Mouse (Mus musculus): ENCODE measurements around the gene Hoxa2.

Gene Hoxa2

DNA sequence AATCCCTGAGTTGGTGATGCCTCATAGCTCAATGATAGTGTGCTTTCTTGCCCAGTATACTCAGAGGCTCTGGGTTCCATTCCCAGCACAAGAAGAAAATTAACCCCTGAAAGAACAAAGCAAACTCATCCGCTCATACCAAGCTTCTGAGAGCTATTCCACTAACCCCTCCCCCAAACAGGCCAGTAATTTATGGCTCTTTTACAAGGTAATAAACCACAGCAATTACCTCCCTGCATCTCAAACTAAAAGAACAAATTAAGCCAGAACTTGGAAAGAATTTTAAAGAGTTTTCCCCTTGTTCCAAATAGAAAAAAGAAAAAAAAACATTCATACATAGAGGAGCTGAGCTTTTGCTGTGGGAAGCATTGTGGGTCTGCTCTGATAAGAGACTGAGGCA is 18.2 kb upstream of the Hoxa2 start:
- in situ Hi-C loops (cut with MboI; ENCODE audit: unreplicated experiment in 2 of 2), result no loop called here

DNA sequence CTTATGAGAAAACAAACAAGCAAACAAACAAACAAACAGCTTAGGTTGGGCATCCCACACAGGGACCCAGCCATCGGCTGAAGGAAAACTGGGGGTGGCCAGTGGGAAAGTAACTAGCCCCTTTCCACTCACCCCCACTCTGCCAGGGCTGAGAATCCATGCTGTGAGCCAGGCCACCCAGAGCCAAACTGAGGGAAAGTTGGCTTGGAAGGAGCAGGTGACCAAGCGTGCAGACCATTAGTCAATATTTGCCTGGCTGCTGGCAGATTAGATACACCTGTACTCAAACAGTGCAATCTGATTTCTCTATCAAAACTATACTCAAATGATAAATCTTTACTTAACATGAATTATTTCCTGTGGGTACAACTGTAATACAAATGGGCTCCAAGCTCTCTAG is 17.4 kb upstream of the Hoxa2 start:
- in situ Hi-C loops (cut with MboI; ENCODE audit: unreplicated experiment in 2 of 2), result no loop called here

DNA sequence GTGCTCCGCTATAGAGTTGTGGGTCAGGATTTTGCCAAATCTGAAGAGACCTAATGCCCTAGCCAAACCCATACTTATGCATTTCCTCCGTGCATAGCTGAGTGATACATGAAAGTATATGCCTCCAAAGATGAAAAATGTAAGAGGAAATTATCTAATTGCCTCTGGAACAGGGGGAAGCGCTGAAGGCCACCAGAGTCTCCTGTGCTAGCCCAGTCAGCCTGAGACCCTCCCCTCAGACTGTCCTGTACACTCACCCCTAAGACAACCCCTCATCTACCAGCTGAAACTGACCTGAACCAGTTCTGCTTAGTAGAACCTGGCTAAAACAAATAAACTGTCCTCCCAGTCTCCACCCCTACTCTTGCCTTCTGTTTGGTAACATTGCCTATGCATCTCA is 16.1 kb upstream of the Hoxa2 start:
- in situ Hi-C loops (cut with MboI; ENCODE audit: unreplicated experiment in 2 of 2), result no loop called here

DNA sequence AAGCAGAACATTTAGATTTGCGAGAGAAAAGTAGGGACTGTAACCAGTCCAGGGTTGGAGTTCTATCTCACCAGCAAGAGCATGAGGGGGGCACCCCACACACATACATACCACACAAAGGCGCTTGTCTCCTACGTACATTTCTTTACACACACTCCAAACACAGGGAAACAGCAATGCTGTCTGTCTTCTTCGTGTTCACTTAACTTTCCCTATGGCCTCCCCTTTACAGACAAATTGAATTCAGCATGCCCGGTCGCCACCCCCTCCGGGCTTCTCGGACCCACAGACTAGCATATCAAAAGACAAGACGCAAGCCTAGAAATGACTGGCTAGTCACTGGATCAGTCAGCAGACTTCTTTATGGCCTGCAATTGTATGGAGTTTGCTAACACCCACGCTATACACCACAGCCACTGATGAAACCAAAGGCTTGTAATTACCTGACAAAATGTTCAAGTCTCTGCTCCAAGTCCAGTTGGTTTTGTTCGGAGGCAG is 15.6 kb upstream of the Hoxa2 start:
- in situ Hi-C loops (cut with MboI; ENCODE audit: unreplicated experiment in 2 of 2), result no loop called here

DNA sequence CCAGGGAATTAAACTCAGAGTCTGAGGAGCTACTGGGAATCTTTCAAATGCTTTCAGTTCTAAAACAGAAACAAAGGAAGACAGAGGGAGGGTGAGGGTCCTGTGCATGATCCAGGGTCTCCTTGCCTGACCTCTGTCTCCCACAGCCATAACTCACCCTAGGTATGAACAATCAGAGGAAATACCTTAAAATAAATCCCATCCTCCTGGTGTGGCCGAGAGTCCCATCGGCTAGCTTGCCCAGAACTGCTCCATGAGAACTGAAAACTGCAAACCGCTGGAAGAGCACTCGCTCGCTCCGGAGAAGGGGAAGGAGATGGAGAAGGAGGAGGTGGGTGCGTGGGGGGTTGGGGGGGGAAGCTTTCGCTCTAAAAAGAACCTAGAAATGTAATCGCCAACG is 15.1 kb upstream of the Hoxa2 start:
- in situ Hi-C loops (cut with MboI; ENCODE audit: unreplicated experiment in 2 of 2), result no loop called here

DNA sequence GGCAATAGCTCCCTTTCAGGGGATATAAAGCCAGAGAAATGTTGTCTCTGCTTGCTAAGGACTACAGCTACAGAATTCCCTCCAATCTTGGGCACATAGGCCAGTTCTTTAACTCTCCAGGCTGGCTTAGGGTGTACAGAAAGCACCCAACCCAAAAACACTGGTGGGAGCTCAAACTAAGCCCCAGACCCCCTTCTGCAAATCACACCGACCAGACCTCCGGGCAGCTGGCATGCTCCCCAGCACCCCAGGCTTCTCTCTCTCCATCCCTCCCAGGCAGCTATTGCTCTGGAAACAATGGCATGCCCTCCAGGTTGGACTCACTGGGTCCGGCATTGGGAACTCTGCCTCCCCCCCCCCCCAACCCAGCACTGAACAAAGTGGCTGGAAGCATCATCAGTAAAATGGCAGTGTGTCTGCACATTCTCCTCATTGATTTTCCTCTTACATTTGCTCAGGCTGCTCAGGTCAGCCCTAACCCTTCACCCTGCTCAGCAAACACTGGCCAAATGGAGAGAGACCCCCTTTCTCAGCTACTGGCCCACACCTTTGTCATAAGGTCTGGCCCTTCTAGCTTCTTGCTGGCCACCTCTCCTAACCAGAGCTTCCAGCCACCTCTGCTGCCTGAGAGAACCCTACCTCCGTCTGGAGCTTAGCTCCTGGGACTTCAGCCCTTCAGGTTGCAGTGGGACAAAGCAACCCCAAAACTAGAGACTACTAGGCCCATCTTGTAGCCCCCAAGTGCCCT is 14.5 kb upstream of the Hoxa2 start:
- in situ Hi-C loops (cut with MboI; ENCODE audit: unreplicated experiment in 2 of 2), result no loop called here

DNA sequence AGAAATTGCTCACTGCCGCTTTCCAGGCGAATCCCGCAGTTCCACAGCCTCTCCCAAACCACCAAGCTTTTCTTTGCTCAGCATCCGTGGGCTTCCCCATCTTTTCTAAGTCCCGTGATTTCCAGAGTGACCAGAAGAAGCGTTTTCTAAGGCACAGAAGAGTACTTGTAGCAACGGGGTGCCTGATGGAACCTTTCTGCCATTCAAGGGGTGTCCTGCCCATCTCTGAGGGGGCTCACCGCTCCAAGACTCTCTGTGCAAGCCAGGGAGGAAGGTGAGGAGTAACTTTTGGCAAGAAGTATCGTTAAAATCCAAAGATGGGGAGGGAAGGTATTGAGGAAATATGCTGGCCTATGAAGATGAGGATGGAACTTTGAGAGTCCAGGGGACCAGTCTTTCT is 13.2 kb upstream of the Hoxa2 start:
- in situ Hi-C loops (cut with MboI; ENCODE audit: unreplicated experiment in 2 of 2), result no loop called here

DNA sequence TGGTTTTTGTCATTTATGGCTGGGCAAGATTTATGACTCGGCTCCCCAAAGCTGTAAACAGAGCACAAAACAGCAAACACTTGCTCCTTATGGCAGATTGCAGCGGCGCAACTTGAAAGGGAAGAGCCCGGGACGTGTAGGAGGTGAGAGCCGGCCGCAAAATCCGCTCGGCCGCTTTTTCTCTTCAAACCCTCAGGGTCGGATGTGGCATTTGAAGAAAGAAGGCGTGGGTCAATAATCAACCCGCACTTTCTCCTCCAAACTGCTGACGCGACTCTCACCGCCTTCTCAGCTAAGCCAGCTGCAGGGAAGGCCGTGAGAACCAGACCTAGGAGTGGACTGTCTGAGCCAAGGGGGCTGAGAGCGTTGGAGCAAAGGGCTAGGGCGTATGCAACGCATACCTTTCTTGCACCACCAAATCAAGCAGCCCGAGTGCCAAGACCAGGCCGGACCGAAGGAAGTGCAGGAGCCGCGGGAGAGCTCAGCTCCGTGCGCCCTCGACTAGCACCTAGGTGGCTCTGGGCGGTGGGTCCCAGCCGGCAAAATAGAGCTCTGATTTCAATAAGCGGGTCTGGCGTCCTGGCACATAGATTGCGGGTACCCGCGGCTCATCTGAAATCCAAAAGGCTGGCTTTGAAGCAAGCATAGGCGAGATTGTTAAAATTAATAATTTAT is 12.6 kb upstream of the Hoxa2 start, which contains the start of gene 5730596B20Rik:
TSS of gene 5730596B20Rik (plus strand) at position 438 of the 675 bp plus-strand sequence.
- in situ Hi-C loops (cut with MboI; ENCODE audit: unreplicated experiment in 2 of 2), result no loop called here

DNA sequence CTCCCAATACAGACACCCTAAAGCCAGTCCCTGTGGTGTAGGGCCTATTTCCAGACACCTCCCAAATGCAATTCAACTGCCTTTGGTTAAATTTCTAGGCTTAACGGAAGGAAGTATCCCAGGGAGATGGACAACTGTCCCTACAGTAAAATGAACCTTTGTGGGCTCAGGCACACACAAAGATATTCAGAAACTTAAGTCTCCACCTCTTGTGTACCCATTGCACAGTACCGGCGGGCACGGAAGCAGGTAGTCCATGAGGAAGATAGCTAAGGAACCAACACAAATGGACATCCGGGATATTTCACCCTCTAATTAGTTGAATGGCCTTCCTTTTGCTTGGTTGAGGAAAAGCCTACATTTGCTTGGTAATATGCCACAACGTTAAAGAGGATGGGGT is 11.8 kb upstream of the Hoxa2 start:
- in situ Hi-C loops (cut with MboI; ENCODE audit: unreplicated experiment in 2 of 2), result no loop called here

DNA sequence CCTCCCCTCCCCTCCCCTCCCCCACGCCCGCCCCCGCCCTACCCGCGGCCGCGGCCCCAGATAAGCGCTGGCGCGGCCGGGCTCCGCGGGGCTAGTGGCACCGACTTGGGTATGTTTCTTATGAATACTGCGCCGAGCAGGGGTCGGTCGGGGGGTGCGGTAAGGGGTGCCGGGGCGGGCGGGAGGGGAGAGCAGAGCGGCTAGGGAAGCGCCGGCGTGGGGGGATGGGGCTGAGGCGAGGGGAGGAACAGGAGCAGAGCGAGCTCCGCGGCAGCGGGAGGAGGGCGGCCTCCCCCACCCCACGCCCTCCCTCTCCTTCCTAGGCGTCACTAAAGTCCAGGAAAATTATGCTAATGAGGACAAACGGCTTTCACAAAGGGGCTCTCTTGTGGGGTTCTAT is 11.2 kb upstream of the Hoxa2 start:
- in situ Hi-C loops (cut with MboI; ENCODE audit: unreplicated experiment in 2 of 2), result no loop called here

DNA sequence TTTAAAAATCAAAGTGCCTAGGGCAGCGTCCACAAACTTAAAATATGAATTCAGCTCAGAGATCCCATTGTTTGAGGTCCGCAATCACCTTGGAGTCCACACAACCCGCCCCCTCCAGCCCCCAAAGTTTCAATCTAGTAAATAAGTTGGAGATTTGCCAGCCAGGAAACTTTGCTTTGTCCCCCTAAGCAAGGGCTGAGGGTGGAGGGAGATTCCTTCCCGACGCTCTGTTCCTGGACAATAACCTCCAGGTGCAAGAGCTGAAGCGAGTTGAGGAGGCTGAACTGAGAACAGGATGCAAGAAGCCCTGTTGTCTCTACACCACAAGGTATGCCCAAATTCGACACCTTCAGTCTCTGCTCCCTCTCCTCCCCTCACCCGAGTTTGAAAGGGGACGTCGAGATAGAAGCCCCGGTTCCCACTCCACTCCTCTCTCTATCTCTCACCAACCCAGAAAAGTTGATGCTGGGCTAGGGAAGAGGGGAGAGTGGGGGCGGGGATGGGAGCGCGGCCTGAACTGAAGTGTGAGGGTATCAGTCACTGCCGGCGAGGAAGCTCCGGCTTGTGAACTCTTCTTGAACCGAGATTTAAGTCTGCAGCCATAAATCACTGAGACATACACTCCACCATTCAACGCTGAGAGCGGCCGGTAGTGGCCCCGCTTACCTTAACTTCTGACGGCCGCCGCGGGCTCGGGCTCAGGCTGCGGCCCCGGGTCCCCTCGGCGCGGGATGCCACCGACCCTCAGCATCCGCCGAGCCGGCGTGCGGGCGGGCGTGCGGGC is 10.5 kb upstream of the Hoxa2 start:
- in situ Hi-C loops (cut with MboI; ENCODE audit: unreplicated experiment in 2 of 2), result no loop called here

DNA sequence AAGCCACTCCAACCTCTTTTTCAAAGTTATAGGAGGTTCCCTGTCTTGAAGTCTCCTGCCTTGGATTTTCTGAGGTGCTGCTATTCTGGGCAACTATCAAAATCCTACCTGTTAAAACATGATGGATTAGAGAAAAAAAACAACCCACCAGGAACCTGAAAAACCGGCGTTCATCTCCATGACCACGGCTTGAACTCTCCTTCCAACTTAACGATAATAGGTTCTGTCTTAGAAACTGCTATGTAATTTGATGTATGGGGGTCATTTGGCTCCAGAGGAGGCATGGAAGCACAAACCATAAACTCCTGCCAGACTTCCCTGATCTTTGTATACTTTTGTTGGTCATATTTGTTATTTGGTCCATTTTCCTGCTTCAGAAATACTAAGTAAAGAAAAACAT is 9.0 kb upstream of the Hoxa2 start:
- in situ Hi-C loops (cut with MboI; ENCODE audit: unreplicated experiment in 2 of 2), result no loop called here

DNA sequence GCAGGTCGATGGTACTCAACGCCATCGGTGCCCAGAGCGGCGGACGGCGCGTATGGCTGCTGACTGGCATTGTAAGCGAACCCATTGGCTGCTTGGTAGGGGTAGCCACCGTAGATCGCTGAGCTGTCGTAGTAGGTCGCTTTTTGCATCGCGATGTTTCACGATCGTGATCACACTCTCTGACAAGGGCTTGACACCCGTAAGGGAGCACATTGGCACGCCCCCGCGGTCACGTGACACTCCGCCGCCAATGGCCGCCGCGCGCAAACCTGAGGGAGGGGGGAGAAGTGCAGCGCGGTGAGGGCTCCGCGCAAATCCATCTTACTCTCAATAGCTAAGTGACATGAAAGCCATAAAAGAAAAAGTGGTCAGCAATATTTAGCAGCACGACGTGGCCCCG is 7.9 kb upstream of the Hoxa2 start:
- in situ Hi-C loops (cut with MboI; ENCODE audit: unreplicated experiment in 2 of 2), result no loop called here

DNA sequence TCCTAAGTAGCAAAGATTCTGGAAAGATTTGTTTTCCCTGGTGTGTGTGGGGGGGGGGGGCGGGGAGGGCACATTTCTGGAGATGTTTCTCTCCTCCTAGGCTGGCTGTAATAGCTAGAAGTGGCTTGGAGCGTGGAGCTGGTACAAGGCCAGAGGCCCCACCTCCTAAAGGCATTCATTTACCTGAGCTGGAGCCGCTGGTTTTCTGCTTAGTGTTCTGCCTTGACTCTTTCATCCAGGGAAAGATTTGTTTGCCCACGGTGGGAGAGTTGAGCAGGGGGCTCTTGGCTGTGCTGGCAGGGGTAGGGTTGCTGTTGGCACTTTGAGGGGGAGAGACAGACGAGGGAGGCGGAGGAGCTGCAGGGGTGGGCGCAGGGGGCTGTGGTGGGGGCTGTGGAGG is 7.3 kb upstream of the Hoxa2 start:
- in situ Hi-C loops (cut with MboI; ENCODE audit: unreplicated experiment in 2 of 2), result no loop called here

DNA sequence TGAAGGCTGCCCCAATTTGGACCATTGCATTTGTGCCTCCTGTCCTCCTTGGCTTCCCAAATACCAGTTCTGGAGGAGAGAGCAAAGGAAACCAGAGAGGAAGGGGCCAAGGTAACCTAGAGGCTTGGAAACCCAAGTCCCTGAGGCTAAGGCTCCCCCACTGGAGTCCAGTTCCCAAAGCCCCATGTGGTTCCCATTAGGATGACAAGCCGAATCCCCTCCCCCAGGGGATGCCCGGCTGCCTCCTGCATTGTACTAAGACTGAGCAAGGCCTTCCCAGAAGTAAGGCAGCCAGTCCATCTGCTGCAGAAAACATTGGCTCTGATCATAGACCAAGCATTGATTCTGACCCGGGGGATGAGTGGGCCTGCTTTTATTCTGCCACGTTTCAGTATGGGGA is 6.7 kb upstream of the Hoxa2 start:
- in situ Hi-C loops (cut with MboI; ENCODE audit: unreplicated experiment in 2 of 2), result no loop called here

DNA sequence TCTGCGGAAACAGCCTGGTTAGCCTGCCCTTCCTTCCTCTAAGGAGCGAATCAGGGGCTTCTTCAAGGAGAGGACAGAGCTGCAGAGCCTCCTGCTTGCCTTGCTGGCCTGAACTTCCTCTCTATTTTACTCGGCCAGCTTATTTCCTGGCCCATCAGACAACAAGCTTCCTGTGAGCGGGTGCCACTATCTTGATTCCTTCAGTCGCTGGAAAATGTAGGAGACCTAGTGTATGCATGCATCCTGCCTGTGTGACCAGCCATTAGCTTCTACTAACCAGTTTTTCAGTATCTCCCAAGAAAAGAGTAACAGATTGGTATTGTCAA is 6.2 kb upstream of the Hoxa2 start:
- in situ Hi-C loops (cut with MboI; ENCODE audit: unreplicated experiment in 2 of 2), result no loop called here

DNA sequence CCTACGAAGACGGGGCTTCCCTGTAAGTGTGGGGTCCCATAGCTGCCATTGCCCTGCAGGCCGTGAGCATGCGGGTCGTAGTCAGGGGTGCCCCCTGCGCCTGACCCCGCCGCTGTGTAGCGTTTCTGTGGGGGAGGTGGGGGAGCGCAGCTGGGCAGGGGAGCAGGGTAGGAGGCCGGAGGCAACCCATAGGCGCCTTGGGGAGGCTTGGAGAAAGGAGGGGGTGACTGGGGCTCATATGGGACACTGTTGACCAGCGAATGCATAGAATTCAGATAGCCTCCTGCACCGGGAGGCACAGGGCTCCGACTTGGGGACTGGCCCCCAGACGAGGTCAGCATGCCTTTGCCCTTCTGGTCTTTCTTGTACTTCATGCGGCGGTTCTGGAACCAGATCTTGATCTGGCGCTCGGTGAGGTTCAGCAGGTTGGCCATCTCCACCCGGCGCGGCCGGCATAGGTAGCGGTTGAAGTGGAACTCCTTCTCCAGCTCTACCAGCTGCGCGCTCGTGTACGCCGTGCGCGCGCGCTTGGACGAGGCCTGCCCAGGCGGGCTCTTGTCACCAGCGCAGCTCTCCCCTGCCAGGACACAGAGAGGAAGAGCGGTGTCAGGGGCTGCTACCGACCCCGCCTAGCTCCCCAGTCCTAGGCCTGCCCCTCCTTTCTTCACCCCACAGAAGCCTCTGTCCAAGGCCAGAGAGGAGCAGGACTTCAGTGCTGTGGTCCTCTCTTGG is 5.7 kb upstream of the Hoxa2 start:
- in situ Hi-C loops (cut with MboI; ENCODE audit: unreplicated experiment in 2 of 2), result no loop called here

DNA sequence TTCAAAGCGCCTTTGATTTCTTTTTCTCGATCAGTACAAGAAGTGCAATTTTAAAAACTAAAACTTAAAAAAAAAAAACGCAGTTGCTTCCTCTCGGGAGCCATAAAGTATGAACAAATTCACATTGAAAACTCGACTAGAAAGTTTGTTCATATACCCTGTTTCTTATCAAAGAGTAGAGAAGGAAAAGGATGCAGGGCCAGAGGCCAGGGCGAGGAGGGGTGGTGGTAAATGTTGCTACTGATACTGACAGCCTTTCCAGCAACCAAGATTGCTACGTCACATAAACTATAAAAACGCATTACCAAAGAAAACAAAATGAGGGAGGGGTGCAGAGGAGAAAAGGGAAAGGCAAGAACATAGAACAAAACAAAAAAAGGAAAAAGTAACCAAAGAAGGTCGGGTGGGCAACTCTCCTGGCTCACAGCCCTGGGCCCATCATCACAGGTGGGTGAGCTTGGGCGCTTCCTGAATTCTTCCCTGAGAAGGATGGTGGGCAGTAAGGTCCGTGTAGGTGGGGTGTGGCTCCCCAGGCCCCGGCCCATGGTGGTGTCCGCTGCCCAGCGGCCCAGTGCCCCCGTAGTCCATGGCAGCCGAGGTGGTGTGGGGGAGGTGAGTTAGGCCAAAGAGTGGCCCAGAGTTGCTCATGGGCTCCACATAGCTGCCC is 5.0 kb upstream of the Hoxa2 start:
- in situ Hi-C loops (cut with MboI; ENCODE audit: unreplicated experiment in 2 of 2), result no loop called here

DNA sequence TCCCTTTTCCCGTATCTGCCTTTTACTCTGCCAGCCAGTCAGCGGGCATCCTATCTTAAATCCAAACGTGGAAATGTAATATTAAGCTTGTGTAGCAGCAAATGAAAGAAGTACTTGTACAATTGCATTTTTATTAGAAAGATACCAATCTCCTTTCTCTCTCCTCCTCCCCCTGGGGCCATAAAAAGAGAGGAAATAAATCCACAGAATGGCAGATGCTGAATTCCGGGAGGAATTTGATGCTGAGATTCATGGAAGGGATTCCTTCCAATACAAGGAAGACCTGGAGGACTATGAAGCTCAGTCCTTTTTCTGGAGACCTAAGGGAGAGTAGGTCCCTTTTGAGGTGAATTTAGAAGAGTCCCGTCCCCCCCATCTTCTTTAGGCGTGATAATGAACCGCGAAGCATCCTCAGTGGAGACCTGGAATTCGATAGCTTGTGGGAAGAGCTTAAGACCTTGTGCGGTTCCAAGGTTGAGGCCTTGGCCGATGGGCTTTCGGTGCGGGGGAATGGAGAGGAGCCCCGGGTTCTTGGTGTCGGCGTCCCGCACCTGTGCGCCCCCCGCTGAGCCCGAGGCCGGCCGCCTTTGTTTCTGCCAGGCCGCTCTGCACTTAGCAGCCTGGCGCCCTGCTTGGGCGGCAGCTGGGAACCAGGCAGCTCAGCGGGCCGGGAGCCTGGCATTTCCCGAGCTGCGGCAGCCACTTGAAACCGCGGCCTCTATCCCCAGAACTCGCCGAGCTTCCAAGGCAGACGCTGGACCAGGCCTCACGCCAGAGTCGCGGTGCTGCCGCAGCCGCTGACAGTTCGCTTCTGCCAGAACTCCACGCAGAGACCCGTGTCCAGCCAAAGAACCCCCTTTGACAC is 3.8 kb upstream of the Hoxa2 start:
- in situ Hi-C loops (cut with MboI; ENCODE audit: unreplicated experiment in 2 of 2), result no loop called here

Data from v-Abl transformed pro-B cells (cell line).